Mouse (Mus musculus) heart, adult 2 months (tissue): ENCODE measurements around the gene Slc25a54. TPM values are rescaled to one million over a fixed set of nuclear protein-coding genes. Genes with fewer than 3 reads are reported as not detected.

Source experiments
- DNase-seq, 2 experiments: peaks; one replicate each; pipeline ENCODE4 v3.0.0; 2021
- H3K27ac ChIP-seq: fragments of 200-600 bp; 2 replicates; pipeline ENCODE4 v1.8.1; 2022
- H3K27me3 ChIP-seq: fragments of 200-500 bp; 2 replicates; pipeline ENCODE4 v1.6.1; 2012; ENCODE audit warnings: mild to moderate bottlenecking, low read length, inconsistent platforms, mixed read lengths; ENCODE audit not compliant: control insufficient read depth, insufficient read depth
- H3K36me3 ChIP-seq: fragments of 200-500 bp; 2 replicates; pipeline ENCODE4 v1.6.1; 2012; ENCODE audit warnings: low read length, inconsistent platforms; ENCODE audit not compliant: control insufficient read depth, insufficient read depth
- H3K4me1 ChIP-seq: fragments of 200-500 bp; 2 replicates; pipeline ENCODE4 v1.6.1; 2011; ENCODE audit warnings: low read length; ENCODE audit not compliant: control insufficient read depth, insufficient read depth
- H3K4me3 ChIP-seq: fragments of 200-600 bp; 2 replicates; pipeline ENCODE4 v1.8.1; 2022
- H3K79me2 ChIP-seq: fragments of 200-500 bp; replicated peaks from 2 replicates; pipeline ENCODE4 v1.6.1; 2012; ENCODE audit warnings: mild to moderate bottlenecking, inconsistent platforms, low read length, moderate library complexity, mixed read lengths; ENCODE audit not compliant: control insufficient read depth, insufficient read depth
- H3K9ac ChIP-seq: fragments of 200-500 bp; 2 replicates; pipeline ENCODE4 v1.6.1; 2012; ENCODE audit warnings: low read depth, mild to moderate bottlenecking, control low read depth, inconsistent platforms, low read length, mixed read lengths
- CTCF ChIP-seq: fragments of 200-600 bp; IDR thresholded peaks from 2 replicates; pipeline ENCODE4 v1.8.1; 2022; ENCODE audit warnings: antibody characterized with exemption, mild to moderate bottlenecking, moderate library complexity
- EP300 ChIP-seq: fragments of 200-500 bp; IDR thresholded peaks from 2 replicates; pipeline ENCODE4 v1.6.1; 2011; ENCODE audit warnings: low read depth, low read length, control low read depth; ENCODE audit not compliant: insufficient read depth
- POLR2A ChIP-seq: fragments of 200-500 bp; IDR thresholded peaks from 2 replicates; pipeline ENCODE4 v1.6.1; 2011; ENCODE audit warnings: mild to moderate bottlenecking, low read depth, low read length, control low read depth; ENCODE audit not compliant: insufficient read depth
- WGBS: fragments of 180-500 bp; shearing (Covaris S2); methylation state at CpG from one replicate; pipeline ENCODE4 v1.1.7; 2018; 5-methylcytosine and 5-hydroxymethylcytosine counted together
- intact Hi-C: fragments of 180-260 bp; cut with DNase I; formaldehyde crosslinking; loops from one replicate; pipeline ENCODE4 v1.15.1; 2025
- polyA plus RNA-seq: library from polyadenylated mRNA; depleted of rRNA; stranded (reverse); fragments of >200 nt; gene quantifications from 2 replicates; pipeline ENCODE4 v1.2.3, GENCODE M21; 2012
- total RNA-seq, 2 experiments: library from RNA; stranded (reverse); gene quantifications; 2 replicates each; pipeline ENCODE4 v1.2.3; 2021

Slc25a54 gene
- total and polyA plus RNA-seq, 3 experiments, result not detected

DNA sequence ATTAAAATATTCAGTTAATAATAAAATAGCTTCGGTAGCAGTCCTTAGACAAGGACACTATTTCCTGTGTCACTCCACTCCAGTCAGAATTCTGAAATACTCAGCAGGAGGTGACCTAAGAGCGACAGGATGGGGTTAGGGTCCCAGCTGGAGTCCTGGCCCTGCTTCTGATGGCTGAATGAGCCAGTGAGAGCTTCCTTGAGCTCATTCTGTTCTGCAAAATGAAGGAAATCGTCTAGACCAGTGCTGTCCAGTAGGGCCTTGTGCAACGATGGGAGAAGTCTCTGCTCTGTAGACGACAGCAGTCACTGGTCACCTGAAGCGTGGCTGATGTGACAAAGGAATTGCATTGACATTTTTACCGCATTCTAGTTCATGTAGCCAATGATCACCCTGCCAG lies 36.9 kb upstream of the Slc25a54 start:
- intact Hi-C loops, result no loop called here
- peaks cover 2% of the 10 kb centered on the region; the same call in 1 of the 2 replicates for H3K4me1 ChIP-seq
- H3K79me2 ChIP-seq, result no peaks in the 10 kb centered on the region
- TF ChIP-seq POLR2A (no peak), CTCF (no peak), EP300 (no peak)
- no peak for DNase-seq
- H3K9ac ChIP-seq, result no peak overlapping the region
- no peaks in the 10 kb centered on the region for H3K27me3 ChIP-seq
- no peaks in the 10 kb centered on the region for H3K36me3 ChIP-seq
- no peak overlapping the region for H3K4me3 ChIP-seq
- no peak overlapping the region for H3K27ac ChIP-seq
- whole genome bisulfite sequencing, result 65% methylated on average over 7 of the region's 7 CpGs

DNA sequence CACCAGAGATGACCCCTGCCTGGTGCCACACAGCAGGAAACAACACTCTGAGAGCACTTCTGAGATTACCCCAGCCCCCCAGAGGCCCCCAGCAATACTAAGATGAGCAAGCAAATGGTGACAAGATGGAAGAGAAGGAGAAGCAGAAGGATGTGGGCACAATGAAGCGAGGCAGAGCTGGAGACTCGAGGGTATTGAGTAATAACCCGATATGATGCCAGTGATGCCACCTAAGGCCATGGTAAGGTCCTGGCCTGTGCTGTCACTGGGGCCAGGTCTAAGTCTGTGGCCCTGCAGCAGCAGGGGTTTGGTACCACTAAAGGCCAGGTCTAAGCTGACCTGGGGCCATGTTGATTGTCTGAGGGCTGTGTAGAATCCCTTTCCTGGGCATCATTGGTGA lies 33.8 kb upstream of the Slc25a54 start:
- Histone ChIP-seq H3K36me3 (no peaks in the 10 kb centered on the region), H3K4me3 (no peak overlapping the region), H3K27ac (no peak overlapping the region), H3K79me2 (no peaks in the 10 kb centered on the region), H3K9ac (no peak overlapping the region), H3K27me3 (no peaks in the 10 kb centered on the region), H3K4me1 (peaks cover 3% of the 10 kb centered on the region)
- DNase-seq, result no peak
- TF ChIP-seq EP300, result no peak
- TF ChIP-seq CTCF, result no peak
- TF ChIP-seq POLR2A, result no peak
- WGBS, result 92% methylated on average over 3 of the region's 3 CpGs
- intact Hi-C loops, result no loop called here

DNA sequence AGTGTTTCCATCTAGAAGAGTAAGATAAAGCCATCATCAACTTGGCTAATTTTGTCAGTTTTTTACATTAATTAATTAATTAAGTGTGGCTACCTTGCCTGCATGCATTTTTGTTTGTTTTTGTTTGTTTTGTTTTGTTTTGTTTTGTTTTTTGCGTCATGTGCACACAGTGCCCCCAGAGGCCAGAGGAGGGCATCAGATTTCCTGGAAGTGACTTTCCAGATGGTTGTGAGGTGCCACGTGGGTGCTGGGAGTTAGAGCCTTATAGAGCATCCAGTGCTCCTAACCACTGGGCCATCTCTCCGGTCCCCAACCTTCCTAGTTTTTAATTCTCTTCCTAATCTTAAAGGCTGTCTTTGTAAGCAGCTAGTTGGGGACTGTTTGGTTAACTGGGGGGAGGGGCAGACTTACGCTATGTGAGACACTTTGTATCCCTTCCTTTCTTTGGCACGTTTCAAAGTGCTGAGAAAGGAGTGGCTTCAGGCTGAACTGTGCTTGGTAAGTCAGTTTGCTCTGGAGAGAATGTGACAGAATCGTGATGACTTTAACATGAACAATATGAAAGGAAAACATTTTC lies 32.5 kb upstream of the Slc25a54 start:
- no peak overlapping the region for H3K27ac ChIP-seq
- DNase-seq, result no peak
- no peak overlapping the region for H3K4me3 ChIP-seq
- TF ChIP-seq CTCF, result peak; percentile 44
- no peak for TF ChIP-seq POLR2A
- 30% methylated on average over 6 of the region's 6 CpGs for WGBS
- no peak overlapping the region for H3K9ac ChIP-seq
- peaks cover 7% of the 10 kb centered on the region for H3K4me1 ChIP-seq
- no peaks in the 10 kb centered on the region for H3K79me2 ChIP-seq
- H3K36me3 ChIP-seq, result no peaks in the 10 kb centered on the region
- H3K27me3 ChIP-seq, result no peaks in the 10 kb centered on the region
- intact Hi-C loops, result no loop called here

DNA sequence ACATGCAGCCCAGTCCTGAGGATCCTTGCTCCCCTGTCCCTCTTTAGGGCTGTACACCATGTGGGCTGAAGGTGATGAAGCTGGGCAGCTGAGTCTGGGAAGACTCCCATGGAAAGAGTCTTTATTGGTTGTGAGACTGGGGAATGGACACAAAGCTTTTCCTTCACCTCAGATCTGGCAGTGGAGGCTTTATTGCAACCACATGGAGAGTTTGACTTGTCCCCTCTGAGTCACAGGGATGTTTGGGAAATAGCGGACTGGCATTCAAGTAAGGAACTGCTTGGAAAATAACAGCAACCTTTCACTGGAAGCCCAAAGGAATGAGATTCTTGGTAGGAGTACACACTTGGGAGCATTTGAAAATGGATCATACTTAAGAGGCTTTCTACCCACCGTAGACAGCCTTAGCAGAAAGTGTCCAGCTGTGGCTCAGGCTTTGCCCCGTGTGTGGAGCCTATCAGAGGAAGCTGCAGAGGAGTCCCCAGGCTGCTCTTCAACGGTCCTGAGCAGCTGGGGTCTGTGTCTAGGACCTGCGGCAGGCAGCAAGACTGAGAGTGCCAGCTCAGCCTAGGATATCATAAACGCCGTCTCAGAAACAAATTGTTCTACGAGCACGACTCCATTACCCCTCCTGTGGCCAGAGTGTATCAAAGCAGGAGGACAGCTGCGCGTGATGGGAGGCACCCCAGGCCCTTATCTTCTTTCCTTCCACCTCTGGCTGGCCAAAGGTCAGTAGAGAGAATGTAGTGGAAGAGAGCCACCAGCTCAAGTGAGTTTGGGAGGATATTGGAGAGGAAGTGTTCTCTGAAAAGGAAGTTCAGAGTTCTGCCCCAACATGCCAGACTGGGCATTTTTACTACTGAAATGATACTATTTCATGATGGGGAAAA lies 29.0 kb upstream of the Slc25a54 start:
- no peaks in the 10 kb centered on the region for H3K79me2 ChIP-seq
- H3K27me3 ChIP-seq, result no peaks in the 10 kb centered on the region
- H3K4me3 ChIP-seq, result no peak overlapping the region
- intact Hi-C loops, result loop anchor here (2.0 kb wide), 1 partner anchor 20 kb away; no protein-coding TSS in a partner anchor
- TF ChIP-seq CTCF (peak; percentile 54), EP300 (peak; percentile 59; the same call in 1 of the 2 replicates), POLR2A (no peak)
- peaks cover 5% of the 10 kb centered on the region for H3K4me1 ChIP-seq
- peak overlapping the region; percentile 26; the same call in 1 of the 2 replicates for H3K27ac ChIP-seq
- H3K9ac ChIP-seq, result peak overlapping the region; percentile 45
- 10% methylated on average over 11 of the region's 11 CpGs for whole genome bisulfite sequencing
- DNase-seq, result peak; percentile 37 to 50
- no peaks in the 10 kb centered on the region for H3K36me3 ChIP-seq

DNA sequence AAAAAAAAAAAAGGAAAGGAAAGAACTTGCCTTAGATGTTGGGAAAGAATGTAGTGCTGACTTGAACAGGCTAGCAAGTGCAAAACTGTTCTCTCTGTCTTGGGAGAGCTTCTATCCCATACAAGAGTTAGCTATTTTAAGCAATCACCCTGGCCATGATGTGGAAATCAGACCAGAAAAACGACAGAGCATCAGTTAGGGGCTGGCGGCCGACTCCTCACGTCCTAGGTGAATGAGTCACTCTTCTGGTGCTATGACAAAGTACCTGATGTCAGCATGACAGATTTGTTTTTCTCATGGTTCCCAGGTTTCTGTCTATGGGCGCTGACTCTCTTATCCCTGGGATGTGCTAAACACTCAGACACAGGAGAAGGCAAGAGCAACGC lies 28.3 kb upstream of the Slc25a54 start:
- Histone ChIP-seq H3K4me1 (peaks cover 5% of the 10 kb centered on the region), H3K79me2 (no peaks in the 10 kb centered on the region), H3K27ac (no peak overlapping the region), H3K36me3 (no peaks in the 10 kb centered on the region), H3K4me3 (no peak overlapping the region), H3K27me3 (no peaks in the 10 kb centered on the region), H3K9ac (no peak overlapping the region)
- DNase-seq, result no peak
- 38% methylated on average over 6 of the region's 6 CpGs for WGBS
- TF ChIP-seq CTCF, result no peak
- TF ChIP-seq EP300, result no peak
- TF ChIP-seq POLR2A, result no peak
- intact Hi-C loops, result loop anchor here (2.0 kb wide), 1 partner anchor 21 kb away; no protein-coding TSS in a partner anchor

DNA sequence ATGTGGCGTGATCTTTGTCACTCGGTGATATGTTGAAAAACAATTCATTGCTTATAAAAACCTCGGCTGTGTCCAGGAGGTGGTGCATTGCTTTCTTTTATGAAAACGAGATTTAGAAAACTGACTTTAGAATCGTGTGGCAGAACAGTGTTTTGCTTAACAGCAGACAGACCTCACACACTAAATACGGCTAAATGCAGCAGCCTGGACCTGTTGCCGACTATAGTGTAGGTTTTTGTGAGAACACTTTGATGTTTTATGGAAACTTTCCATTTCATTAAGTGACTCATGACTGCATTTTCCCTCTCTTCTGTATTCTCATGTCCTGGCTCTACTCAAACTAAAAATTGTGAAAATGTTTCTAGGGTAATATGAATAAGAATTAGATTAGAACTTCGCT lies 20.4 kb upstream of the Slc25a54 start:
- no peaks in the 10 kb centered on the region for H3K79me2 ChIP-seq
- H3K4me1 ChIP-seq, result no peaks in the 10 kb centered on the region; the same call in 1 of the 2 replicates
- H3K27ac ChIP-seq, result no peak overlapping the region
- intact Hi-C loops, result loop anchor here (5.0 to 10.0 kb wide), 3 partner anchors 145 to 288 kb away; partner anchors contain the start of genes Prpf38b and Stxbp3
- no peaks in the 10 kb centered on the region for H3K36me3 ChIP-seq
- H3K9ac ChIP-seq, result no peak overlapping the region
- no peak for TF ChIP-seq EP300
- no peak for TF ChIP-seq POLR2A
- TF ChIP-seq CTCF, result no peak
- H3K4me3 ChIP-seq, result no peak overlapping the region
- no peak for DNase-seq
- 0 out of 2 replicates have a peak, but pooled peaks cover 2% of the 10 kb centered on the region for H3K27me3 ChIP-seq
- WGBS, result 55% methylated on average over 8 of the region's 8 CpGs
